In genomic region chr10:70599925-70600305, GRCm38 (mm10) we compare ENCODE assay signal across 8 mouse cellular contexts. TPM values are rescaled to one million over a fixed set of nuclear protein-coding genes. Genes with fewer than 3 reads are reported as not detected.
A peak's percentile ranks its signal among the peaks of the same experiment; 100 is the strongest.
DNase-seq lines count a peak whose midpoint lies in the region; ATAC-seq and TF ChIP-seq lines count a peak whose summit lies in the region.

No protein-coding gene starts in this region.

- TF ChIP-seq EP300 in liver, embryonic 14.5 days (IDR thresholded peaks at IDR 0.05; ENCODE audit: low read depth) = no peak

- peaks cover 11% of the 10 kb centered on the region for H3K4me1 ChIP-seq in heart, embryonic 13.5 days
- H3K4me1 ChIP-seq in G1E (ENCODE audit: insufficient read depth, low read depth, low read length) = no peaks in the 10 kb centered on the region
- H3K4me1 ChIP-seq in forebrain, embryonic 15.5 days = peaks cover 19% of the 10 kb centered on the region
- H3K4me1 ChIP-seq in liver, embryonic 14.5 days (replicated peaks; ENCODE audit: control insufficient read depth in 2 of 2, insufficient read depth in 2 of 2, low read length in 1 of 2) = no peaks in the 10 kb centered on the region

- no peaks in the 10 kb centered on the region for H3K36me3 ChIP-seq in heart, embryonic 13.5 days
- H3K36me3 ChIP-seq in G1E (replicated peaks) = no peaks in the 10 kb centered on the region
- no peaks in the 10 kb centered on the region for H3K36me3 ChIP-seq in forebrain, embryonic 15.5 days
- H3K36me3 ChIP-seq in liver, embryonic 14.5 days (replicated peaks; ENCODE audit: control insufficient read depth, insufficient read depth, low read depth) = no peaks in the 10 kb centered on the region

- peak overlapping the region; percentile 56 for H3K9ac ChIP-seq in heart, embryonic 13.5 days
- H3K9ac ChIP-seq in forebrain, embryonic 15.5 days (replicated peaks) = peak overlapping the region; percentile 82
- H3K9ac ChIP-seq in liver, embryonic 14.5 days (replicated peaks) = no peak overlapping the region

- peak overlapping the region; percentile 98 for H3K4me2 ChIP-seq in heart, embryonic 13.5 days
- H3K4me2 ChIP-seq in forebrain, embryonic 15.5 days (replicated peaks) = peak overlapping the region; percentile 55
- peak overlapping the region; percentile 65 for H3K4me2 ChIP-seq in liver, embryonic 14.5 days (ENCODE audit: low read depth)

- under 1% methylated on average over 20 of the region's 28 CpGs for WGBS in heart, embryonic 13.5 days
- 0% methylated on average over 28 of the region's 28 CpGs for WGBS in forebrain, embryonic 15.5 days
- 2% methylated on average over 28 of the region's 28 CpGs for WGBS in liver, embryonic 14.5 days (ENCODE audit: insufficient replicate concordance)

- intact Hi-C loops in heart, postnatal 14 days (cut with DNase I) = loop anchor here (5.0 to 10.0 kb wide), 2 partner anchors 212 to 615 kb away; no protein-coding TSS in a partner anchor

- H3K27me3 ChIP-seq in heart, embryonic 13.5 days (replicated peaks) = peaks cover 55% of the 10 kb centered on the region
- no peaks in the 10 kb centered on the region for H3K27me3 ChIP-seq in G1E (ENCODE audit: insufficient read depth, low read length)
- no peaks in the 10 kb centered on the region for H3K27me3 ChIP-seq in forebrain, embryonic 15.5 days
- peaks cover 23% of the 10 kb centered on the region for H3K27me3 ChIP-seq in liver, embryonic 14.5 days (ENCODE audit: control insufficient read depth, insufficient read depth, low read length)

- H3K9me3 ChIP-seq in heart, embryonic 13.5 days = no peaks in the 10 kb centered on the region
- H3K9me3 ChIP-seq in G1E (replicated peaks) = peaks cover 39% of the 10 kb centered on the region
- H3K9me3 ChIP-seq in forebrain, embryonic 15.5 days = no peaks in the 10 kb centered on the region
- no peaks in the 10 kb centered on the region for H3K9me3 ChIP-seq in liver, embryonic 14.5 days (ENCODE audit: control insufficient read depth, low read length)

- TF ChIP-seq CTCF in G1E (IDR thresholded peaks at IDR 0.05; ENCODE audit: low read depth, low read length) = no peak
- no peak for TF ChIP-seq CTCF in liver, embryonic 14.5 days (IDR thresholded peaks at IDR 0.05; ENCODE audit: low read depth)

- H3K27ac ChIP-seq in heart, embryonic 13.5 days (replicated peaks) = no peak overlapping the region
- peak overlapping the region; percentile 88 for H3K27ac ChIP-seq in forebrain, embryonic 15.5 days (replicated peaks)
- no peak overlapping the region for H3K27ac ChIP-seq in liver, embryonic 14.5 days

- no peak for ATAC-seq in heart, embryonic 13.5 days (ENCODE audit: extremely low read depth, insufficient number of reproducible peaks, low FRiP score, low TSS enrichment)
- no peak for ATAC-seq in G1E (ENCODE audit: extremely low read depth, insufficient number of reproducible peaks, low FRiP score, poor library complexity, severe bottlenecking)
- peak; percentile 61; the same call in 1 of the 2 replicates for ATAC-seq in forebrain, embryonic 15.5 days (replicated peaks)
- 0 out of 2 replicates have a peak, but pooled peaks have one; percentile 3 for ATAC-seq in liver, embryonic 14.5 days (ENCODE audit: insufficient read depth)

- H3K4me3 ChIP-seq in heart, embryonic 13.5 days = peak overlapping the region; percentile 76
- H3K4me3 ChIP-seq in G1E (ENCODE audit: low read depth, low read length) = peak overlapping the region; percentile 35; the same call in 1 of the 2 replicates
- H3K4me3 ChIP-seq in forebrain, embryonic 15.5 days = peak overlapping the region; percentile 71
- H3K4me3 ChIP-seq in liver, embryonic 14.5 days (ENCODE audit: insufficient read depth in 1 of 2, low read depth in 2 of 2, low read length in 2 of 2) = peak overlapping the region; percentile 22 to 50; a peak in 3 of 4 replicates

- no peak for DNase-seq in heart, postnatal 14 days
- DNase-seq in G1E (ENCODE audit: low spot score) = no peak
- DNase-seq in liver, embryonic 14.5 days (ENCODE audit: low read depth in 3 of 3, low spot score in 3 of 3) = no peak
- DNase-seq in right cerebral cortex, postnatal 25 days = no peak
- no peak for DNase-seq in ovary, adult 18-20 months (ENCODE audit: low spot score)
- no peak for DNase-seq in layer of hippocampus, postnatal 36 days

RNA-seq across cellular contexts. Expression of gene Phyhipl, which starts 55.9 kb away (rescaled TPM):
- 1.0 and 1.6 TPM in 2 replicates for polyA plus RNA-seq in heart, embryonic 13.5 days (2015; fragmentation: Nextera tagmentation; extraction: Ambion mirVana)
- not detected for total RNA-seq in heart, postnatal 14 days (2021)
- total RNA-seq in G1E (2014; fragmentation: Nextera tagmentation) = not detected in 2 replicates
- 0.58 and 0.71 TPM in 2 replicates for total RNA-seq in G1E (2017)
- not detected in 2 replicates for polyA plus RNA-seq in G1E (2012)
- polyA plus RNA-seq in forebrain, embryonic 15.5 days (2015; fragmentation: Nextera tagmentation; extraction: Ambion mirVana) = 114 and 132 TPM in 2 replicates
- 0.01 and 0.08 TPM in 2 replicates for polyA plus RNA-seq in liver, embryonic 14.5 days (2012; rRNA removed)
- polyA plus RNA-seq in liver, embryonic 14.5 days (2014; fragmentation: Nextera tagmentation; extraction: Ambion mirVana) = 0.08 TPM in 1 of 2 replicates, not detected in the other
- 100 to 1,000 TPM; 198 to 211 TPM for total RNA-seq in layer of hippocampus, postnatal 36 days (2021)

Comparison
In these comparisons a context has a peak if more than half of its experiments do, and no peak if none do; other contexts are left out.
1. ATAC-seq: peak in forebrain, embryonic 15.5 days (single experiment) and liver, embryonic 14.5 days (single experiment); none in heart, embryonic 13.5 days (single experiment) and G1E (single experiment).
2. RNA of gene Phyhipl, which starts 55.9 kb away (polyA plus RNA-seq): 114 to 132 TPM in forebrain, embryonic 15.5 days; 1.0 to 1.6 TPM in heart, embryonic 13.5 days, 0.01 to 0.08 TPM in liver, embryonic 14.5 days and not detected in G1E; every median in the first group is over 10 times any median in the second.
3. Peak in every context shown above with its lines, with median percentiles within 50 percentile points of each other: H3K4me2 ChIP-seq and H3K4me3 ChIP-seq.